Mouse (Mus musculus) left cerebral cortex, adult 18-20 months (tissue): ENCODE results near the gene Gm11938. TPM values are rescaled to one million over a fixed set of nuclear protein-coding genes. Genes with fewer than 3 reads are reported as not detected.
A peak's percentile ranks its signal among the peaks of the same experiment; 100 is the strongest.

ENCODE experiments used
- DNase-seq, 2 experiments: peaks; one replicate each; pipeline ENCODE4 v3.0.0; 2021 to 2022; ENCODE audit warnings: low spot score in 2 of 2, mixed read lengths in 1 of 2
- total RNA-seq, 2 experiments: library from RNA; stranded (reverse); gene quantifications; 2 replicates each; pipeline ENCODE4 v1.2.3; 2021

The Gm11938 gene
- total RNA-seq, 2 experiments from 2014 or later, result not detected

- peak; percentile 49 to 68 for DNase-seq
Measured at GRCm38 (mm10) chr11:99574106-99574505, 29.0 kb downstream of the Gm11938 start.

- peak in 1 of 2 experiments; percentile 31 for DNase-seq
Measured at GRCm38 (mm10) chr11:99573164-99573563, 29.9 kb downstream of the Gm11938 start.

- no peak for DNase-seq
Measured at GRCm38 (mm10) chr11:99566530-99566929, 36.6 kb downstream of the Gm11938 start, which contains the start of gene Krtap3-1. TSS of gene Krtap3-1 (minus strand) at chr11:99566630.

GRCm38 (mm10) chr11:99562580-99562979 lies 40.5 kb downstream of the Gm11938 start:
- no peak for DNase-seq

GRCm38 (mm10) chr11:99559366-99559765 lies 43.7 kb downstream of the Gm11938 start, which contains the start of gene Gm11939:
TSS of gene Gm11939 (minus strand) at chr11:99559466.
- no peak for DNase-seq

- DNase-seq, result no peak
Measured at GRCm38 (mm10) chr11:99557976-99558745, 44.9 kb downstream of the Gm11938 start.

- DNase-seq, result no peak
Measured at GRCm38 (mm10) chr11:99556753-99557152, 46.4 kb downstream of the Gm11938 start, which contains the start of gene Krtap3-2. TSS of gene Krtap3-2 (minus strand) at chr11:99556853.

- no peak for DNase-seq
Measured at GRCm38 (mm10) chr11:99556195-99556594, 46.9 kb downstream of the Gm11938 start.

Other genes with a start within 250 kb of the Gm11938 start
- gene Krt28, start 228.4 kb downstream of the Gm11938 start, total RNA-seq, result not detected
- gene Krt10, start 213.9 kb downstream of the Gm11938 start, total RNA-seq, result 10 to 100 TPM; 11.0 to 12.5 TPM
- 10 to 100 TPM; 10.8 to 12.0 TPM for gene Krt12, start 181.0 kb downstream of the Gm11938 start, total RNA-seq
- gene Krt20, start 165.2 kb downstream of the Gm11938 start, total RNA-seq, result not detected
- gene Krt23, start 110.2 kb downstream of the Gm11938 start, total RNA-seq, result not detected
- gene Krt39, start 82.0 kb downstream of the Gm11938 start, total RNA-seq, result not detected
- not detected for gene Krt40, start 60.1 kb downstream of the Gm11938 start, total RNA-seq
- gene Krtap3-3, start 52.4 kb downstream of the Gm11938 start, total RNA-seq, result not detected
- not detected for gene Krtap3-2, start 46.5 kb downstream of the Gm11938 start, total RNA-seq
- gene Gm11939, start 43.8 kb downstream of the Gm11938 start, total RNA-seq, result not detected
- gene Krtap3-1, start 36.7 kb downstream of the Gm11938 start, total RNA-seq, result not detected
- gene Krtap1-5, start 22.3 kb downstream of the Gm11938 start, total RNA-seq, result not detected
- gene Krtap1-4, start 19.7 kb downstream of the Gm11938 start, total RNA-seq, result not detected
- gene Krtap1-3, start 12.0 kb downstream of the Gm11938 start, total RNA-seq, result not detected
- not detected for gene Krtap9-3, start 5.2 kb downstream of the Gm11938 start, total RNA-seq
- gene Gm11937, start 6.9 kb upstream of the Gm11938 start, total RNA-seq, result not detected
- not detected for gene Krtap2-4, start 11.5 kb upstream of the Gm11938 start, total RNA-seq
- not detected for gene Gm11562, start 17.1 kb upstream of the Gm11938 start, total RNA-seq
- gene Krtap4-1, start 24.9 kb upstream of the Gm11938 start, total RNA-seq, result not detected
- not detected for gene Krtap4-2, start 31.8 kb upstream of the Gm11938 start, total RNA-seq
- not detected for gene Krtap4-7, start 40.8 kb upstream of the Gm11938 start, total RNA-seq
- gene Gm11555, start 46.9 kb upstream of the Gm11938 start, total RNA-seq, result not detected
- gene Gm11563, start 55.7 kb upstream of the Gm11938 start, total RNA-seq, result not detected
- gene Krtap4-6, start 62.7 kb upstream of the Gm11938 start, total RNA-seq, result not detected
- not detected for gene Gm14190, start 87.4 kb upstream of the Gm11938 start, total RNA-seq
- not detected for gene Gm14180, start 131.0 kb upstream of the Gm11938 start, total RNA-seq
- gene Gm11595, start 169.6 kb upstream of the Gm11938 start, total RNA-seq, result not detected
- not detected for gene Krtap4-8, start 177.4 kb upstream of the Gm11938 start, total RNA-seq
- gene Krtap4-9, start 181.9 kb upstream of the Gm11938 start, total RNA-seq, result not detected
- not detected for gene Gm11596, start 190.2 kb upstream of the Gm11938 start, total RNA-seq
- gene Gm11569, start 195.6 kb upstream of the Gm11938 start, total RNA-seq, result not detected
- not detected for gene Gm11554, start 201.1 kb upstream of the Gm11938 start, total RNA-seq
- gene Krtap4-13, start 206.6 kb upstream of the Gm11938 start, total RNA-seq, result not detected
- not detected for gene Gm11564, start 212.4 kb upstream of the Gm11938 start, total RNA-seq
- not detected for gene 2300003K06Rik, start 234.8 kb upstream of the Gm11938 start, total RNA-seq
- gene Krtap4-16, start 248.3 kb upstream of the Gm11938 start, total RNA-seq, result not detected